Mouse (Mus musculus) right cerebral cortex, adult 18-20 months (tissue): ENCODE measurements around the gene Cldn10.
"Not testable (repeated sequence)": the region's sequence is repeated elsewhere in the genome, so short reads cannot be mapped to it uniquely, and the experiment has no call there.

Experiments used
- DNase-seq: peaks from one replicate; pipeline ENCODE4 v3.0.0; 2022; ENCODE audit warnings: mixed read lengths

Cldn10 gene

DNA sequence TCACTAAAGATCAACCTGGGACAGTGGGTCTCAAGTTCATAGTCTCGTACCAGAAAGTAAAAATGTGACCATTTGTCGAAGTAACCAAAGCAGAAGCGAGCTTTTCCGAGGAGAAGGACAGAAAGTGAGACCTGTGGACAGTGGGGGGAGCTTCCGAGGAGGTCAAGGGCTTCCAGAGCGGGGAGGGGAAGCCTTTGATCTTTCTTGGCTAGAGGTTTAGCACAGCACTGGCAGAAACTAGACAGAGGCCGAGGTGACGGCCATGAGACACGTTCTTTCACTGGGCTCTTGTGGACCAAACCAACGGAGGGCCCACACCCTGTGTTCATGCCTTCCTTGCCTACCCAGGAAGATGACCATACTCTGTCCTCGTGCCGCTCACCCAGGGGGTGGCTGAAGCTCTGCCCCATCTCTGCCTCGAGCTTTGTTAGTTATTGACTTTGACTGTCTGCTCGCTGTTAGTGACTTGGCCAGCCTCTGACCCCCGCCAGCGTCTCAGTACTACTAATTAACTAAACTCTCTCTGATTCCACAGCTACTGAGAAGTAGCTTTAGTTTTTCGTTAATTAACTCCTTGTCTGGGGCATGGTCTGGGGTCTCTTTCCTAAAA is 4.3 kb upstream of the Cldn10 start:
- DNase-seq, result no peak

GRCm38 (mm10) chr14:118790217-118790616 is 2.5 kb downstream of the Cldn10 start:
- no peak for DNase-seq

- no peak for DNase-seq
Measured at GRCm38 (mm10) chr14:118792957-118793356, 5.2 kb downstream of the Cldn10 start.

- DNase-seq, result no peak
Measured at GRCm38 (mm10) chr14:118793416-118793815, 5.7 kb downstream of the Cldn10 start.

DNA sequence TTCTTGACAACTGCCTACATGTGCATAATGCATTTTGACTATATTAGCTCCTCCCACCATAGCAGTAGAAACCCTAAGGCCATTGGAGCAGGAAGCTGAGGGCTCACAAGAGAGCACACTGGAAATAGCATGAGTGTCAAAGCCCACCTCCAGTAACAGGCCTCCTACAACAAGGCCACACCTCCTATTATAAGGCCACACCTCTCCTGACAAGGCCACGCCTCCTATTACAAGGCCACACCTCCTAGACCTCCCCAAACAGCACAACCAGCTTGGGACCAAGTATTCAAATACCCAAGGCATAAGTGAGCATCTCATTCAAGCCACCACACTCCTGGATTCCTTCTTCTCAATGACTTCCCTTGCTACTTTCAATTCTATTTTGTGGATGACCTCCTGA is 6.5 kb downstream of the Cldn10 start:
- no peak for DNase-seq

DNA sequence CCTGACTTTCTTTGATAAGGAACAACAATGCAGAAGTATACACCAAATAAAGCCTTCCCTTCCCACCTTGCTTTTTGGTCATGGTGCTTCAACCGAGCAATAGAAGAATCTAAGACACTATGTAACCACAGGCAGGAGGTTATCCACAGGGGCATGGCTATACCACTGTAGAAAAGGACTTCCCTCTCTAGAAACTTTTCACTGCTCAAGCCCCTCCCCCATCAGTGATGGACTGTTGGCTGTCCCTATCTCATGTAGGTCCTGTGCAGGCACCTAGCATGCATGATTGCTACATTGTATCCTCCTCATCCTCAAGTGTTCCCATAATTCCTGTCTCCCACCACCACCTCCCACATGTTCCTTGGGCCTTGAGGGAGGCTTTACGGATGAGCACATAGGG is 7.2 kb downstream of the Cldn10 start:
- DNase-seq, result no peak

GRCm38 (mm10) chr14:118795915-118796693 is 8.4 kb downstream of the Cldn10 start:
- DNase-seq, result no peak

DNA sequence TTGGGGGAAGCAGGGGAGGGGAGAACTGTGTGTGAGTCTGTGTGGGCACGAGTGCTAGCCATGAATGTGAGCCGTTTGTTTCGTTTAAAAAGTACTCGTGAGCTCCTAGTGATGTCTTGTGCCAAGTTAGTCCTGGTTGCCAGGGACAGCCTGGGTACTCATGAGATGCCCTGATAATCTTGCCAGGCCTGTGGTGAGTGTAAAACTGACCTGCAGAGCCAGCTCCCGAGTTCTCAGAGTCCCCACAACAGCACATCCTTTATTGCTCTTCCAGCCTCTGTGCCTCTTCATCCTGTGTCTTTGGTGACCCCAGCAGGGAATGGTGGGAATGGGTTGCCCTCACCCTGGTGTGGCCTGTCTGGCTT is 9.0 kb downstream of the Cldn10 start:
- no peak for DNase-seq

GRCm38 (mm10) chr14:118797270-118797669 is 9.6 kb downstream of the Cldn10 start:
- no peak for DNase-seq

GRCm38 (mm10) chr14:118799918-118800317 is 12.2 kb downstream of the Cldn10 start:
- DNase-seq, result no peak

DNA sequence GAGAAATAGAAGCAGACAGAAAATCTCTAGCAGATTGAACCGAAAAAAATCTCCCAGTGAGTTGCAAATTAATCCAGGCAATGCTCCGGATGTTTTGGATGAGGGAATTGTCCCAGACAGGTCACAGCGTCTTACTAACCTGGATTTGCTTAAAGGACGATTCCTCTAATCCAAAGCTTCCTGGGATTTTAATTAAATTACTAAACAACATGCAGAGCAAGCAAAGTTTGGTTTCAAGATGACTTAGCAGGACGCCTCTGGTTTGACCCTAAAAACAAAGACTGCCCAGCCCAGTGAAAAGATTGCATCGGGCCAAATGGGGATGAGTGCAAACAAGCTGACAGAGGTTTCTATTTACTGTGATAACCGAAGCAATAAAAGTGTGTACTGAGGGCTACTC is 16.2 kb downstream of the Cldn10 start:
- no peak for DNase-seq

DNA sequence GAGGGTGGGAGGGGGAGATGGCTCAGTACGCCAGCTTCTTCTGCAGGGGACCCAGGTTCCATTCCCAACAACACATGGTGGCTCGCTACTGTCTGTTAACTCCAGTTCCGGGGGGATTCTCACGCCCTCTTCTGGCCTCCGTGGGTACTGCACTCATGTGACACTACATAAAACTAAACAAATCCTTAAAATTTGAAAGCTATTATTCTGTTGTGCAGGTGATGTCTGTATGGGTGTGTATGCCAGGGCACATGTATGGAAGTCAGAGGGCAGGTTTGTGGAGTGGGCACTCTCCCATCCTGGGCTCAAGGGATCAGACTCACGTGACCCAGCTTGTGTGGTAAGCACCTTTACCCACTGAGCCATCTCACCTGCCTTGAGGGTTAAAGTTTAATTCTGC is 16.6 kb downstream of the Cldn10 start:
- no peak for DNase-seq

GRCm38 (mm10) chr14:118807653-118808052 is 19.9 kb downstream of the Cldn10 start:
- no peak for DNase-seq

GRCm38 (mm10) chr14:118808183-118808582 is 20.5 kb downstream of the Cldn10 start:
- not testable (repeated sequence) for DNase-seq

- DNase-seq, result no peak
Measured at GRCm38 (mm10) chr14:118809686-118810085, 22.0 kb downstream of the Cldn10 start.

- not testable (repeated sequence) for DNase-seq
Measured at GRCm38 (mm10) chr14:118811256-118811655, 23.5 kb downstream of the Cldn10 start.

- DNase-seq, result no peak
Measured at GRCm38 (mm10) chr14:118813111-118813510, 25.4 kb downstream of the Cldn10 start.

DNA sequence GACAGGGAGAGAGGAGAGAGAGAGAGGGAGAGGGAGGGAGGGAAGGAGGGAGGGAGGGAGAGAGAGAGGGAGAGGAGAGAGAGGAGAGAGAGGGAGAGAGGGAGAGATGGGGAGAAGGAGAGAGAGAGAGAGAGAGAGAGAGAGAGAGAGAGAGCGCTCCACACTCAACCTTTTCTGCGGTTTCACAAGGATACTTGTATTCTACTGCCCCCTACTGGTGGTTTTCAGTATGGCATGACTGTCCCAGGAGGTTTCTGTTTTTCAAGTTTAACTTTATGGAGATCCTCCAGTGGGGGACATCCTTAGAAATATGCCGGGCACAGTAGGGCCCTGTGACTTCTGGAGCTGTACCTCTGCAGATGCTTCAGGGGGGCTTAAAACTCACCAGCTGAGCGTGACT is 28.8 kb downstream of the Cldn10 start:
- DNase-seq, result peak; percentile 28

DNA sequence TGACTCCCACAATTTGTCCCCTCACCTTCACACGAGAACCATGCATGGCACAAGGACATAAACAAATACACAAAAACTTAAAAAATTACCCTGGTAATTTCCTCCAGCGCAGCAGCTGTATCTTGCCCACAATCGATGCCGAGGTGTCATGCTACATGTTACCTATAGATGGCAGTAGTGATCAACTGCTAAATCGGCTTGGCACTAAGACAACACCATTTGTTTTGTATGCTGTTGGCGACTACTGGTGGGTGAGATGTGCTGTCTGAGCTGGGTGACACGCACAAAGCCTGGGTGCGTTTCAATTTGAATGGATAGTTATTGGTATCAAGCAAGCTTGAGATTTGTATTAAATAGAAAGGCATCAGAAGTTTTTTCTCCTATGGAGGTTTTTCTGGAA is 32.4 kb downstream of the Cldn10 start:
- DNase-seq, result peak; percentile 56

DNA sequence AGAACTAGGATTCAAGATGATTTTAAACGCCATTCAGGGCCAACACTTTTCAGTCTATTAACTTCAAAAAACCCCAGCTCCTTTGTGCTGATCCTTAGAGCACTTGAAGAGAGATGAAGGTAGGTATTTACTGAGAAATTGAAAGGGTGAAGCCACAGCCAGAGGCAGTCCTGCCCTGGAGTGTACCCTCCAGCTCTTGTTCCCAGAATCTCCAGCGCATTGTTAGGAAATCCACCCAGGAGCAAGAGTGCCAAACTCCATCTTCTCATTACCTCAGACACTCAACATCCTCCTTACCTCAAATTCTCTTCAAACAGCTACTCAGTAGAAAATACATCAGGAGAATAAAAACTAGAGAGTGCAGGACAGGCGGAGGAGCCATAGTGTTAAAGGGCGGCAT is 35.1 kb downstream of the Cldn10 start:
- DNase-seq, result no peak

DNA sequence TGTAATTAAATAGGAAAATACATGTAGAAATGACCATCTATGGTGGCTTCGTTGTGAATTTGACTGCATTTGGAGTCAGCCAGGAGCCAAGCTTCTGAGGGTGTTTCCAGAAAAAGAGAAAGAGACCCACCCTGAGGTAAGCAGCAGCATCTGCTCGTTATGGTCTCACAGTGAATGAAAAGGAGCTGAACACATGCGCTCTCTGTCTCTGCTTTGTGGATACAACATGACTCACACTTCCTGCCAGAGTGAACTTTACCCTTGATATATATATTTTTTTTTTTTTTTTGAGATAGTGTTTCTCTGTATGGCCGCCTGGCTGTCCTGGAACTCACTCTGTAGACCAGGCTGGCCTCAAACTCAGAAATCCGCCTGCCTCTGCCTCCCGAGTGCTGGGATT is 35.6 kb downstream of the Cldn10 start:
- no peak for DNase-seq

GRCm38 (mm10) chr14:118826346-118826745 is 38.6 kb downstream of the Cldn10 start:
- no peak for DNase-seq

DNA sequence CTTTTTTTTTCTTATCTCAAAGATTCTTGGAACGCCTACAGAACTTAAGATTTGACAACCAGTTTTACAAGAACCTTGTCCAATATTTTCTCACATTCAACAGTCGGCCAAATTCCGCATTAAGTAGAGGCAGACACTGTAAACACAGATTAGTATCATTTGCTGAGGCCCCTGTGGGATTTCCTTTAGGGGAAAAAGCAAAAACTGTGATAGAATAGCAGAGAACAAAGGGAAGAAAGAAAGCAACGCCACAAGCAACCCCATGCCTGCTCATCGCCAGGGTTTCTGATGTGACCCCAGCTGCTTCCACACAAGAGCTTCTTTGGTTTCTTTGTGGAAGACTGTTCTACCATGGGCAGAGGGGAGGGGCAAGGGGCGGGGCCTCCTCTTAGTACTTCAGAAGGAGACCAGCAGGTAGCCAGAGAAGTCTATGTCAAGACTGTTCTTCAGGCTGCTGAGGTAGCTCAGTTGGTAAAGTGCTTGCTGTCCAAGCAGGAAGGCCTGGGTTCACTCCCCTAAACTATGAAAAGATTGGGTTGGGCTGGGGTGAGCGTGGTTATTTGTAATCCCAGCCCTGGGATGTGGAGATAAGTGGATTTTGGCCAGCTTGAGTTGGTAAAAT is 39.7 kb downstream of the Cldn10 start:
- no peak for DNase-seq
